Mouse (Mus musculus) spleen, postnatal 10 days (tissue): ENCODE data around the gene Fam114a2.
"Not testable (repeated sequence)": the region's sequence is repeated elsewhere in the genome, so short reads cannot be mapped to it uniquely, and the experiment has no call there.

ENCODE experiments used
- DNase-seq, 2 experiments: peaks; one replicate each; pipeline ENCODE4 v3.0.0; 2021 to 2022; ENCODE audit warnings: low spot score in 2 of 2

Fam114a2 gene

DNA sequence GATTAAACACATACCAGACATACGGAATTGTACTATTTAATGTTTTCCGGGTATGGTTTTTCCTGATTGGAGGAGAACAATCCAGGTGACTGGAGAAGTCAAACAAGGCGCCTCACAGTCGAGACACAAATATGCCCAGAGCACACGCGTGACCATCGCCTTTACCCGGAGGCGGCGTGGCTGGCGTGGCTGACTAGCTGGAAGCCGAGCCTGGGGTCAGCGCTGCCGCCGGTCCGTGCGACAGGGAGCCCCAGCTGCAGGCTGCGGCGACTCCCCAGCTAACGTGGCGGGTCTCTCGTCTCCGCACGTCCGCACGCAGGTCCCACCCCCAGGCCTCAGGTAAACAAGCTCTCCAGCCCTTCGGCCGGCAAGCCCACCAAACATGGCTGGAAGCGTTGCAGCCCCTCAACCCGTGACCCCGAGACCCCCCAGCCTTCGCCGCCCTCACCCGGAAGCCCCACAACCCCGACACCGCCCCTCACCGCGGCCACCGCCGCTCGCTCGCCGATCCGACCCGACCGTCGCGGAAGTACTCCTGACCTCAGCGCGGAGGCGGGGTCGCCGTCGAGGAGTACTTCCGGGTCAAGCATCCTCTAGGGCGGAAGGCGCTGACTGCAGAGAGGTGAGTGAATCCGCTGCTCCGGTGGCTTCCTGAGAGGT, at the start of gene Fam114a2, which contains the start of gene Mfap3:
Gene Fam114a2, minus strand, starts transcription at position 527 of the 660 bp plus-strand sequence.
Gene Mfap3, plus strand, starts transcription at position 574 of the 660 bp plus-strand sequence.
- peak; percentile 90 to 97 for DNase-seq

DNA sequence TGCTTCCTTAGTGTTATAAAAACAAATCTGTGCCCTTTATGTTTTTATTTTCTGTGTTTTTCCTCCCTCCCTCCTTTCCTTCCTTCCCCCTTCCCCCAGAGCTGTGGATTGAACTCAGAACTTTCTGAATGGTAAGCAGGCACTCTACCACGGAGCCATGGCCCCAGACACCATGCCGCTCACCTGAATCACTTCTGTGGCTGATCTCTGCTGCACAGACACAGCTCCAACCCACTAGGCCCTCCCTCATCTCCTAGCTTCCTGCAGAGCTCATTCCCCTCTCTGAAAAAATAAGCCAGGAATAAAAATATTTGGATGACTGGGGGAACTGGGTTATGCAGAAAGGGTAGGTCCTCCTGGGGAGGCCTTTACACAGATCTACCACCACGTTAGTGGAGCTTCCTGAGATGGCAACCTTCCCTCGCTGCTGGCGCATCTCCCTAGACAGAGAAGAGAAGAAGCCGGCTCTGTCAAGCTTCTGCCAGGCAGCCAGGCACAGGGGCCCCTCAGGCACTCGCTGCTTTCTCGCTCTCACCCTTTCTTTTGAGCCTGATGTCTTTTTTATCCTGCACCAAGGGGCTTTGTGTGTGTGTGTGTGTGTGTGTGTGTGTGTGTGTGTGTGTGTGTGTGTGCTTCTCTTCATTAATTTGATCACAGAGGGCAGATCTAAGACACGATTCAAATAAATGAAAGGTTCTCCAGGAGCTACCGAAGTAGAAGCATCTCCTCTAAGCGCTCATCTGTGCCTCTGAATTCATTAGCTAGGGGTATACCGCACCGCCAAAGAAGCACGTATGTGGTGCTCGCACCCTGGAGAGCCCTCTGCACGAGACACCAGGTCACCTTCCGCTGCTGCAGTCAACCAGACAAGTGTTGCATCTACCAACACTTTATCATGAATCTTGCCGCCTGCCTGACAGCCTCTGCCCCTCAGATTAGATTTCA, 47.9 kb upstream of the Fam114a2 start:
- DNase-seq, result no peak

GRCm38 (mm10) chr11:57564564-57564963, 46.1 kb upstream of the Fam114a2 start:
- no peak for DNase-seq

GRCm38 (mm10) chr11:57557936-57558335, 39.5 kb upstream of the Fam114a2 start:
- not testable (repeated sequence) for DNase-seq

DNA sequence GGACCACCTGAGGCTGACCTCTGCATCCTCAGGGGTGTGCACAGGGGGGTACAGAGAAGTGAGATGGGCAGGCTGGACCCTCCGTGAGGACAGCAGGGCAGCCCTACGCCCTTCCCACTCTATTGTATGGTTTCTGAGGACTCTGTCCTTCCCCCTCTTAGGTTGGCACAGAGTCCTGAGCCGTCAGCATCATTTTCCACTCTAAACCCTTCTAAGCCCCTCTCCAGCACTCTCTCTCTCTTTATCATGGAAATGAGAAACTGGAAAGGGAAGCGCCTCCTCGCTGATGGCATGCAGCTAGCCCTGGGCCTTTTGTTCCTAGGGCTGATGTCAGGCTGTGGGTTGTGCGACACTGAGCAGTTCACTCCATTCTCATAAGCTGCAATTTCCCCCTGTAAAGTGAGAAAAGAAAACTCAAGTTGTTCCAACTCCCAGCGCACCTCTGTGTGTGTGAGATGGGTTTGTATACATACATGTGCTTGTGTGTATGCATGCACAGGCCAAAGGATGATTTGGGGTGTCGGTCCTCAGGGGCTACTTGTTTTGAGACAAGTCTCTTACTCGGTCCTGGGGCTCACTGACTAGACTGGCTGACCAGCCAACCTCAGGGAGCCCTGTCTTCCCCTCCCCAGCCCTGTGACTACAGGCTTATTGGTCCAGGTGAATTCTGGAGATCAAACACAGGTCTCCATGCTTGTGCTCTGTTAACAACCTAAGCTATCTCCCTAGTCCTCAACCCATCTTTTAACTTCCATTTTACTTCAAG, 34.8 kb upstream of the Fam114a2 start:
- DNase-seq, result no peak

DNA sequence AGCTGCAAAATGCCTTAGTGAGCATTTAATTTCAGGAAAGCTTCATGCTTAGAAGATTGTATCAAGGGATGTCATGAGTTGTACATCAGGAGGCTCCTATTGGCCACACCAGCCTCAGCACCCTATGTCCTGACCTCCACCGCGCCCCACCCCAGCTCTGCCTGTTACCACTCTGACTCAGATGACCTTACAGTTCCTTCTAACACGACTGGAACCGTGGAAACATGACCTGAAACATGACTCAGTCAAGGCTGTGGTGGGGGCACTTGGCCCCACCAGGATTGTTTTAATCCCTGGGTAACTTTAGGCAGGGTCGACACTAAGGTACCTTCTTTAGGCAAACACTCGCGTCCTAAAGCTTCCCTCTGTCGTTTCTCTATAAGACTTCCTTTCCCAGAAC, 32.6 kb upstream of the Fam114a2 start:
- no peak for DNase-seq

- DNase-seq, result peak in 1 of 2 experiments; percentile 22
Observed at GRCm38 (mm10) chr11:57550230-57550629, 31.8 kb upstream of the Fam114a2 start.

DNA sequence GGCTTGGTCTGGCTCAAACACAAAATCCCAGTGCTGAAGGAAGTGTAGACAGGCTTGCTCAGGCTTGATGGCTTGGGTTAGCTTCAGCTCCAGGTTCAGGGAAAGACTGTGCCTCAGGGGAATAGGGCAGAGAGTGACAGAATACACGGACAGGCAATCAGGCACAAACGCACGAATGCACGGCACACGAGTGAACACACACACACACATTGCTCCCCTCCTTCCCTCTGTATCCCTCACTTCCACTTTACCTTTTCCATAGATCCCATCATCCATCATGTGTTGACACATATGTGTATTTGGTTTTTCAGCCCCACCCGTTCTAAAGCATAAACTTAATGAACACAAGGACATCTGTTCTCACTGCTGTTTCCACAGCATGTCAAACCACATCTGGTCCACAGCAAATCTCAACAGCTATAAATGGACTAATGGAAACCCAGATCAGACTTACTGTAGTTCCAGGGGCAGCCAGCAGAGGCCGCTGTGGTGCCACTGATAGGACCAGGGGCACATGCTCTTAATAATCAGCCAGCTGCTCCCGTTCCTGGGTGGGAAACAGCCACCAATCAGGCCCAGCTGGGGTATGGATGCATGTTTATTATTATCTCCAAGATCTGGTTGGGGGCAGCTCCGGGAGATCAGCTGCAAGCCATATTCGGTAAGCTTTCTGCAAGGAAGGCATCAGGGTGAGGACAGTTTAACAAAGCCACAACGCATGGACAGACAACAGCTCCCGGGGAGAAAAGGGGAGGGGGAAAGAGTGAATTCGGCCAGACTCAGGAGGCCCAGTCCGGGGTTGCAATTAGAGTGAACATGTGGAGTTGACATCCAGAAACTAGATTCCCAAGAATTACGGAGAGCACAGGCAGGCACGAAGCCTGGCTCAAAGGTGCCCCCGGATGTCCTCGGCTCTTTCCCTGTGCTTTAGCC, 30.5 kb upstream of the Fam114a2 start:
- peak; percentile 80 to 87 for DNase-seq

- no peak for DNase-seq
Observed at GRCm38 (mm10) chr11:57540681-57541080, 22.3 kb upstream of the Fam114a2 start.

DNA sequence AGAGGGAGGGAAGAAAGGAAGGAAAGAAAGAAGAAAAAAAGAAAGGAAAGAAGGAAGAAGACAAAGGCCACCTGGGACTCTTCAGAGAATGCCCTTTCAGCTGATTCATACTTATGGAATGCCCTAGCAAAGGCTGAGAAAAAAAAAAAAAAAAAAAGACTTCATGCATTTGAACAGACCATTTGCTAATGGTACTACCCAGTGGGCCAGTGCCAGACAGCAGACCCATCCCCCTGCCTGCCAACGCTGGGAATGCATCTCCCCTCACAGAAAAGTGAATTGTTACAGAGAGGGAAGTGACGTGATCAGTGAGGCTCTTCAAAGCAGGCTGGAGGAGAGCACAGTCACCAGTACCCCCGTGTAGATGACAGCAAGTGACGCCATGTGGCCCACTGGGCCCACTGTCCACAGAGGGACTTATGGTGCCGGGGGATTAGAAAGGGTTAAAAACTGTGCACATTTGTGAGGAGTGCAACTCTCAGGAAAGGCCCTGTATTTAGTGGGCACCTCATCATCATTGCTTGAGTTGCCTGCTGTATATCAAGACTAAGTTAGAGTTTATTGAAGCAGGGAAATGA, 21.5 kb upstream of the Fam114a2 start:
- no peak for DNase-seq

DNA sequence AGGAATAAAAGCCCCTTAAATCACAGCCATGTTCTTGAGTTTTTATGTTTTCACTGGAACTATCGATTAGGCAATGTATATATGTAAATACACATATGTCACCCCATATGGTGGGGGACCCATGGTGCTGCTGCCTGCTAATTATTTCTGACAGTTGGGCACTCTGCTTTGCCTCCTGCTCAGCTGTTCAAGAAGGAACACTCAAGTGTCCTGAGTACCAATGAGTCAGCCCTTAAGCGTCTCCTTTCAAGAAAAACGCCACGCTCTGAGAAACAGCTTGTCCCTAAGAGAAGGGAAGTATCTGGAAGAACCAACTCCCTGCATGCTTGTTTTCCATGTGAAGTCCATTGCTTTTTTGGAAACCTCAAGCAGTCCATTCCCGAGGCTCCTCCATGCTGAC, 17.5 kb upstream of the Fam114a2 start:
- no peak for DNase-seq

DNA sequence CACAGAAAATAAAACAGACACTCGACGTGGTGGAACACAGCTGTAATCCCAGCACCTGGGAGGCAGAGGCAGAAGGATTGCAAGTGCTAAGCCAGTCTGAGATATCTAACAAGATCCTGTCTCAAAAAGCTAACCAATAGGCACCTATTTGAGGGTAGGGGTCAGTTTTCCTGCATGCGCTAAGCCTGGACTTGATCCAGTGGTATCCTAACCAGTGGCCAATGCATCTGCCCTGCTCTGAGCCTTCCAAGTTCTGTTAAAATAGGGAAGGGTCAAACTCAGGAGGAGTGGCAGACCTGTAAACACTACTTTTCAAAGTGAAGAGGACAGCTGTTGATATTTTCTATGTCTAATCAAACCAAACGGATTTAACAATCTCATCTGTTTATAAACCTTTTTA, 13.9 kb upstream of the Fam114a2 start:
- no peak for DNase-seq

DNA sequence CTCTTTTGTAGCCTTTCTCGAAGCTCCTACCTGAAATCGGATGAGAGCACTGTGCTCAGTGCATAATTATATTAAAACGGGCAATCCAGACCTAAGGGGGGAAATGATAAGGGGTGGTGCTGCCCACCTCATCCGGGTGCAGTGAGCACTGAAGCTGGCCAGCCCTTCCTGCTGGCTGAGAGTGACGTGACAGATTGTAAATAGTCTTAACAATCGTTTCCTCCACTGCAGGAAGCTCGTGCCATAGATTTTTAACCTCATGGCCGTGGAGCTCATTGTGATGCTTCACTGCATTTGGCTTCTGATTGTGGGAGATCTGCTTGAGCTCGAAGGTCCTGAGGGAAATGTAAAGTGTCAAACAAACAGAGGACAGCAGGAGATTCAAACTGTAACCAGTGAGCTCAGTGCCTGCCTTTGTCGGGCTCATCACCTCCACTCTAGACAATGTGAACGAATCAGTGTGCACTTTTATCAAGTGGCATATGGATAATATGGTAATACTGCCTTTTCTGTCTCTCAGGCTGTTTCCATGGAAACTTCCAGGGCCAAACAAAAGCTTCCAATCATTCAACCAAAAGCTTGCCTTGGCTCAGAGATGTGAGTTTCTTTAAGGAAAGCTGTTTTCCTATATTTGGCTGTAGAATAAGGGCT, 13.0 kb upstream of the Fam114a2 start:
- no peak for DNase-seq

GRCm38 (mm10) chr11:57529111-57529510, 10.7 kb upstream of the Fam114a2 start:
- DNase-seq, result no peak

- no peak for DNase-seq
Observed at GRCm38 (mm10) chr11:57527506-57527905, 9.1 kb upstream of the Fam114a2 start.

GRCm38 (mm10) chr11:57525900-57526299, 7.5 kb upstream of the Fam114a2 start:
- DNase-seq, result no peak

DNA sequence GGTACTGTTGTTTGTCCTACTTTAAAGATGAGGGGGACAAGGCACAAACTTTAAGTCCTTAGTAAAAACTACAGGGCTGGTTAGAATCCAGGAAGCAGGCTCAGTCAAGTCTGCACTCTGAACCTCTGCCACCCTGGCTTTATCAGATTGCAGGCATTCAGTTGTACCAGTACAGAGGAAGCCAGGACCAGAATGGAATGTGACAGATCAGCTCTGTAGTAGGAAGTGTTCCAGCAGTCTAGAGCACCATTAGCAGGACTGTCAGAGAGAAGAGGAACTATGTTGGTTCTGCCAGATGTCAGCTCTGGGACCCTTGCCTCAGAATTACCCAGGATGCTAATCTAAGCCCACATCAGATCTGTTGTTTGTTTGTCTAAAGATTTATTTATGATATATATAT, 6.2 kb upstream of the Fam114a2 start:
- DNase-seq, result no peak

DNA sequence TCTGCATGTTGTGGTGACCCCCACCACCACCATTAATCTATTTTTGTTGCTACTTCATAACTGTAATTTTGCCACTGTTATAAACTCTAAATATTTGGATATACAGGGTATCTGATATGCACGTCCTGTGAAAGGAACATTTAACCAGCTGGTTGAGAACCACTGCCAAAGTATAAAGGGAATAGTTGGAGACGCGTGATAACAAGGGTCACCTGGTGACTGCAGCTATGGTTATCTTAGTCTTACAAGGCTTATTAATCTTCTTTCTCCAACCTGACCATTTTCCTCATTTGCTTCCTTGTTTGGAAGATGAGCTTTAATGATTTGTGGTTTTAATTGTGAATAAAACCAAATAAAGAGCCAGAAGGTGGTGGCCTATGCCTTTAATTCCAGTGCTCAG, 5.0 kb upstream of the Fam114a2 start:
- DNase-seq, result no peak

GRCm38 (mm10) chr11:57522046-57522445, 3.6 kb upstream of the Fam114a2 start:
- DNase-seq, result no peak

GRCm38 (mm10) chr11:57521206-57521605, 2.8 kb upstream of the Fam114a2 start:
- no peak for DNase-seq
